Mouse (Mus musculus) heart, postnatal 14 days (tissue): ENCODE data around the gene Zfp354c. TPM values are rescaled to one million over a fixed set of nuclear protein-coding genes. Genes with fewer than 3 reads are reported as not detected.

Experiments used
- DNase-seq, 2 experiments: peaks; one replicate each; pipeline ENCODE4 v3.0.0; 2021 to 2022
- intact Hi-C: fragments of 180-260 bp; cut with DNase I; formaldehyde crosslinking; loops from one replicate; pipeline ENCODE4 v1.15.1; 2025
- long read RNA-seq, 2 experiments: library from polyadenylated mRNA; stranded (forward); transcript quantifications; one replicate each; pipeline ENCODE4 v2.0.0; 2021
- total RNA-seq, 2 experiments: library from RNA; stranded (reverse); gene quantifications; 2 replicates each; pipeline ENCODE4 v1.2.3; 2021

The Zfp354c gene
- 1 to 10 TPM; 5.0 to 5.3 TPM for total RNA-seq
- long read RNA-seq, experiment 1, full-length matches to known transcripts = 1 of 6 reads
- long read RNA-seq, experiment 1, partial matches to known transcripts = 0 of 6 reads
- long read RNA-seq, experiment 1, other reads (novel, unspliced or antisense) = 5 of 6 reads
- long read RNA-seq, experiment 2, full-length matches to known transcripts = 1 of 5 reads
- long read RNA-seq, experiment 2, partial matches to known transcripts = 0 of 5 reads
- long read RNA-seq, experiment 2, other reads (novel, unspliced or antisense) = 4 of 5 reads

DNA sequence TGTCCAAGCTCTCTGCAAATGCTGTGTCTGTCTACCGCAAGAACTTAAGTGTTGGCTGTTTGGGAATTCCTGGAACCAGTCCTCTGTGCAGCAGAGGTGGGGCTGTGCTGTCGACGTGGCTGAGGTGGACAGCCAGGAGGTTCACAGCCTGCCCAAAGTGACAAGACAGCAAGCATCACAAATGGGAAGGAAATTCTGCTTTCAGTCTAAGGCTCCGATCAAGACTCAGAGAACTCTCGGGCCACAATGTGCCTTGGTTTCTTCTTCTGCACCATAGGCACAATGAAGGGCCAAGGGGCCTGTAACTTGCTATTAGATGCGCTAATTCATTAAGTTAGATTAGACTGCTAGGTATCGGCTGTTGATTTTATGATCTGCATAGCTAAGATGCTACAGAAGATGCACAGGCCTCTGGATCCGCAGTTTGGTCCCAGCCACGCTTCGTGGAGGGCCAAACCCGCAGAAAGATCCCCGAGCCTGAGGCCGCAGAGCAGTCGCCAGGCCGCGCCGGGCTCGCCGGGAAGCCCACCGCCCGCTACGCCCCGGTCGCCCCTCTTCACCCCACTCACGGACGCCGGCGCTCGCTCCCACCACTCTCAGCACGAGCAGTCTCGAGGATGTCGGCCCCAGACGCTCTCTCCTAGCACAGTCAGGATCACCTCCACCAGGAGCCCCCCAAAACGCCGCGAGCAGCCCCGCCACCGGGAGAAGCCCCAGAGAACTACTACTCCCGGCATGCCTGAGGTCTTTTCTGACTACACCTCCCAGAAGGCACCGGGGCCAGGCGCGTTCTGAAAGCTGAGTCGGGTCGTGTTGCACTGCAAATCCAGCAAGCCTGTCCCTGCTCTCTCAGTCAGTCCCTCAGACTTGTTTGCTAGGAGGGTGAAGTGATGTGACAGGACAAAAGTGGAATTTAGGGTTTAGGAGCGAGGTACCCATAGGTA is at the start of gene Zfp354c:
TSS of gene Zfp354c (minus strand) at position 715 of the 944 bp plus-strand sequence.
- intact Hi-C loops = loop anchor here (10.0 kb wide), 1 partner anchor 228 kb away; the partner anchor contains the start of gene Zfp354a
- peak; percentile 80 to 84 for DNase-seq

DNA sequence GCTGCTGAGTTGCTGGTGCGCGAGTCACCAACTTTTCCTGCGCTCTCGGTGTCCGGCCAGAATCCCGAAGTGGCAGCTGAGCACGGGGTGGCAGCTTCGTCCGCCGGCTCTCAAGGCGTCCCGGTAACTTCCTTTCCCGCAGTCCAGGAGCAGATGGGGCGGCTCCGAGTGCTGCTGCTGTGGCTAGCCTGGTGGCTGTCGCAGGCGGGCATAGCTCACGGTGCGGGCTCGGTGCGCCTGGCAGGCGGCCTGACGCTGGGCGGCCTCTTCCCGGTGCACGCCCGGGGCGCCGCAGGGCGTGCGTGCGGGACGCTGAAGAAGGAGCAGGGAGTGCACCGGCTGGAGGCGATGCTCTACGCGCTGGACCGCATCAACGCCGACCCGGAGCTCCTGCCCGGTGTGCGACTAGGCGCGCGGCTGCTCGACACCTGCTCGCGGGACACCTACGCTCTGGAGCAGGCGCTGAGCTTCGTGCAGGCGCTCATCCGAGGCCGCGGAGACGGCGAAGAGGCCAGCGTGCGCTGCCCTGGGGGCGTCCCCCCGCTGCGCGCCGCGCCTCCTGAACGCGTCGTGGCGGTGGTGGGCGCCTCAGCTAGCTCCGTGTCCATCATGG is 23.6 kb upstream of the Zfp354c start:
- DNase-seq = peak; percentile 5 to 6
- intact Hi-C loops = no loop called here

DNA sequence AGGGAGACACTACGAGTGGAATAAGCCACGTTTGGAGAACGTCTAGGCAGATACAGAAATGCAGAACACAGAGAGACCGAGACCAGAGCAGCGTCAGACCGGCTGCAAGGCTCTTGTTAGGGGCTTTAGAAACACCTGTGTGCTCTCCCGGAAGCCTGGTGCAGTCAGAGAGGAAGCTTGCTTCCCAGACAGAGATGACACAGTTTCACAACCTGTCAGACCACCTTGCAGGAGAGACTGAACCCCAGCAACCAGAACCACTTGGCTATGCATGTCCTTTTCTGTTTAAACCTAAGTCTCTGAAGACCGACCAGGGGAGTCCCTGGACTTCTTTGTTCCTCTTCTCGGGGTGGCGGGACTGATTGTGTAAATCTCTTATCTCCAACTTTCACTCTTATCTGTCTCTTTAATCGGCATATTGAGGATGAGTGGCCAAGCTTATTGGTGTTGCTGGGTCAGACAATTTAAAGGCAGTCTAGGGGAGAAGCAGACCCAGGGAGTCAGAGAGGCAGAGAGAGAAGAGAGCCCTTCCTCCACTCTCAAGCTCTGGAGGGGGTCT is 22.7 kb upstream of the Zfp354c start, which contains the start of gene Grm6:
TSS of gene Grm6 (plus strand) at position 509 of the 559 bp plus-strand sequence.
- no peak for DNase-seq
- intact Hi-C loops = no loop called here

DNA sequence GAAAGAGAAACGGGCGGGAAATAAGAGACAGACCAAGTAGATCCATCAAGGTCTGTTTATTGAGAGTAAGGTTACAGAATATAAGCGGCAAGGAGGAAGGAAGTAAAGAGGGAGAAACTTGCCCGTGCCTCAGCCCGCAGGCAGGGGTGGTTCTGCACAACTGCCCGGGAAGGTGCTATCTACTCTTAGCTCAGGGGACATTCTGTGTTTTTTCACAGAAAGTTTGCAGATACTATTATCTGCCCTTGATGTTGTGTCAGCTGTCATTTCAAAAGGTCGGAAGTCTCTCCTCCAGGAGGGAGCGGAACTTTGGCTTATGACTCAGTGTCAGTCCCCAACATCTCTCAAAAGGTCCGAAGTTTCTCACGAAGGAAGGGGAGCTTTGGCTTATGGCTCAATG is 21.8 kb upstream of the Zfp354c start:
- intact Hi-C loops = no loop called here
- DNase-seq = no peak

DNA sequence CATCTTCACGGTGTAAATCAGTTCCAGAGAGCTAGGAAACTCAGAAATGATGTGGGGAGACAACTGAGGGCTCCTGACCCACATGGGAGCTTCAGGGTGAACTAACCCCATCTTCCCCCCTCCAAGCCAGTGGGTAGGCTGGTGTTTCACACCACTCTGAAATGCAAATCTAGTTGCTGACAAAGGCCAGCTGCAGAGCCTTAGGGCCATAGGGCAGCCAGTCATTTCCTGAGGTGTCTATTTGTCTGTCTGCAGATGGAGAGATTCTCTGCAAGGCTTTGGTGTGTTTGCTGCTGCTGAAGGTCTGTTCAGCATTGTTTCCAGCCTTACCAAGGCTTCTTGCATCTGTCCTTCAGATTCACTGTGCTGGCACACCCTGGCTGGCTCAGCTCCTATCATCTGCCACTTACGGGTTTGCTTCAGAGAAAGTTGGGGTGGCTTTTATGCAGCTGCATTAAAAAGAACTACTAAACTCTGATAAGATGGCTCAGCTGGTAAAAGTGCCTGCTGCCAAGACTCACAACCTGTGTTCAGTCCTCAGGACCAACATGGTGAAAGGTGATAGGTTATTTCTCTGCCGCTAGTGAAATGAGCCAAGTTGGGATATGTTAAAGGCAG is 21.1 kb upstream of the Zfp354c start:
- intact Hi-C loops = no loop called here
- DNase-seq = no peak

DNA sequence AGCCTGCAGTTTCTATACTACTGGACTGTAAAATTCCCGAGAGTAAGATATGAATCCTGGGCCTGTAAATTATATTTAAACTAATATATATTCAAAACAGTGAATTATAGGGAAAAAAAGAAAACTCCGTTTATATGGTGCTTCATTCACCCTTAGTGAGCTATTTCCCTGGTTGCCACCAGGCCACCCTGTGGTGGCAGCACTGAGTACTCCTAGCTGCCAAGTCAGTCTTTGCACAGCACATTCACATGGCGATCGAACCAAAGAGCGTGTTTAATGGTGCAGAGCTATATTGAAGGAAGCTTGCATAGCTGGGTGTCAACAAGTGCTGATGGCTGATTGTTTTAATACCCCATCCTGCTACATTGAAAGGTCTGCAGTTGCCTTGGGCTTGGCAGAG is 19.5 kb upstream of the Zfp354c start:
- intact Hi-C loops = no loop called here
- no peak for DNase-seq

DNA sequence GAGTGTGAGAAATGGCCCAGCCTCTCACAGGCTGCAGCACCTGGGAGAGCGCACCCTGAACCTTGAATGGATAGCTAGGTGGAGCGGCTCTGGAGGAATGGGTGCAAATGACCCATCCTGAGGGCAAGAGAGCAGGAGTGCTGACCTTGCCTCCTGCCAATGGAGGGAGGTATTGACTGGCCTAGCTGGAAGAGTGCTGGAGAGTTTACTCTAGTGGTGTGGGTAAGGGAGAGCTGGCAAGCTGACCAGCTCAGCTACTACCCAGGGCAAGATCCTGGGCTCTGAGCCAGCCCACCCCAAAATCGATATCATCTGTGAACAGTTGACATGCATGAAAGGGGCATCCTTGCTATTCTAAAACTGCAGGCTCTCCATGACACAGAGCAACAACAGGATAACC is 18.4 kb upstream of the Zfp354c start:
- intact Hi-C loops = no loop called here
- DNase-seq = no peak

DNA sequence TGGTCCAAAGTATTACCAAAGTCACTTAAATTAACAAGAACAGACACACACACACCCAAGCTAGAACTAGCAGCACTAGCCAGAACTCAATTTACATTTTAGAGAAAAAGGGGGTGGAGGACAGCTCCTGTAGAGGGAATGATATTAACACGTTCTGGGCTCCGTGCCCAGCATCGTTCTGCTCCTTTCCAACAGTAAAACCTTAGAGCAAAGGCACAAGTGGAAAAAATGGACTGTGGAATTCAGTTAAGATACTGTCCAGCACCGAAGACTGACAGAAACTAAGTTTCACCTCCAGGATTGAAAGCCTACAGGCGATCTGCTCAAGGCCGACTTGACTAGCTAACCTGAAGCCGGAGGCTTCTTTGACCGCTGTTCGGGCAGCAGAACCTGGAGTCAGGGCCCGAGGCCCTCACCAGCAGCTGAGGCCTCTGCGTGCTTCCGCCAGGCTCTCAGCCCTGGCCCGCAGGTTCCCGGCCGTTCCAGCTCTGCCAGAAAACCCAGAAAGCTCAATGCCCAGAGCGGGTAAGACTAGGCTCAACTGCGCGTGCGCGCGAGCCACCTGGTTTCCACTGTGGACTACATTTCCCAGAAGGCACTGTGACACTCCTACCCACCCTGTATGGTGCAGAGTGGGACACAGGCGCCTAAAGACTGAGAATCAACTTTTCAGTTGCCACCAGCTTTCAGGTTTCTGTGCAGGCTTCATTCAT is 13.7 kb upstream of the Zfp354c start, which contains the start of gene Zfp879:
TSS of gene Zfp879 (minus strand) at position 530 of the 713 bp plus-strand sequence.
- intact Hi-C loops = no loop called here
- DNase-seq = peak; percentile 86 to 87

DNA sequence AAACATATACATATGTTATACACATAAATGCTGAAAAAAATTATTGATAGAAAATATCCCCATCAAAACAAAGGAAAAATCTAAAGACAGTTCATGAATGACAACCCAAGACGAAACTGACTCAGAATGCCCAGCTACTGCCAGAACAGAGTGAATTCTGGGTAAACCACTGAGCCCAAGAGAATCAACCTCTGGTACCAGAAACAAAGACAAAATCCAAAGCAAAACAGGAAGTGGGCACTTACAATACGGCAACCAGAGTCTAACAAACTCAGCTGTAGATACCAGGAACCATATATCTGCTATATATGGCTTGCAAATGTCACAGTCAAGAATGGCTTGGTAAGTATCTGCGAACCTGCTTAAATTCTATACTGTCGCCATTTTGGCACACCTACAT is 8.2 kb upstream of the Zfp354c start:
- intact Hi-C loops = no loop called here
- DNase-seq = no peak

DNA sequence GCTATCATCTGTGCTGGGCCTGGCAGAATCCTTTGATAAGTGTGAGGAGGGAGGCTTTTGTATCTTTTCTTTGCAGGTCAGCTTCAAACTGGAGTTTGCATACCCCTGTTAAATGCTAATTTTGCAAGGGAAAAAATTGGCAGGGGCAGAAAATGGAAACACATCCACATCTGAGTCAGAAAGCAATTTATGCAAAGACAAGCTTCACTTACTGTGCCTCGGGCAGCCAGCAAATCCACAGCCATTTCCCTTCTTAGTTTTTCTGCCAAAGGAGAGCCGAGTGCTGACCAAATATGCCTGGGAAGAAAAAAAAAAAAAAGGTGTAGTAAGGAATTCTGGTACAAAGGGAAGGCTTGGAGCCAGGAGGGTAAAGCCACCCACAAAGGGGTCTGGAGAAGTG is 1.3 kb downstream of the Zfp354c start:
- intact Hi-C loops = loop anchor here (10.0 kb wide), 1 partner anchor 229 kb away; the partner anchor contains the start of gene Zfp354a
- no peak for DNase-seq

DNA sequence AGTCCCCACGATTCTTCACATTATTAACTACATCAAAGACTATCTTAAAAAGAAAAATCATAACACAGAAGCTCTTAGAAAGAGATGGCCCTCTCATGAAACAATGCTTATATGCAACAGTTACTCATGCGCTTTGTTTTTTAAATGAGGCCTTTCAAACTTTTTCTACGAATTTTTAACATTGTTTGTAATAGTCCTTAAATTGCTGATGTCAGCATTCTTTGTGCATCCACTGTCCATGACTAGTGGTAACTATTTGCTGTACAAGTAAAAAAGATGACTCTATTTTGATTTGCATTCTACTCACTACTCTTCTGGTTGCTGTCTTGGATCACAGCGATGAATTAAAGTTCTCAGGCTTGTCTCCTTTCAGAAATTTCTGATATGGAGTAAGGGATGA is 13.3 kb downstream of the Zfp354c start:
- intact Hi-C loops = no loop called here
- no peak for DNase-seq

DNA sequence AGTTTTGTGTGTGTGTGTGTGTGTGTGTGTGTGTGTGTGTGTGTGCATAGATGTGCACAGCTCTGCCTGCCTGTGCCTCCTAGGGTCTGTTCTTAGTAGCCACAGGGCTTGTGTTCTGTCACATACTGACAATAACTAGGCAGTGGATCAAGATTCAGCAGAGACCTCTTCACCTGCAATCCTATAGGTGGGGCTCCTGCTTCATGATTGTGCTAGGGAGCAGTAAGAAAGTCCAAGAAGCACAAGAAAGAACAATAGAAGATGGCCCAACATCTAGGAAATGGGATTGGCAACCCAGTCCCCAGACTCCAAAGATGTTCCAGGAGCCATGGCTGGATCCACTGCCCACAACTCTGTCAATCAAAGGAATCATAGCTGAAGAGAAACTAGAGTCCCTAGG is 28.7 kb downstream of the Zfp354c start:
- DNase-seq = no peak
- intact Hi-C loops = no loop called here

DNA sequence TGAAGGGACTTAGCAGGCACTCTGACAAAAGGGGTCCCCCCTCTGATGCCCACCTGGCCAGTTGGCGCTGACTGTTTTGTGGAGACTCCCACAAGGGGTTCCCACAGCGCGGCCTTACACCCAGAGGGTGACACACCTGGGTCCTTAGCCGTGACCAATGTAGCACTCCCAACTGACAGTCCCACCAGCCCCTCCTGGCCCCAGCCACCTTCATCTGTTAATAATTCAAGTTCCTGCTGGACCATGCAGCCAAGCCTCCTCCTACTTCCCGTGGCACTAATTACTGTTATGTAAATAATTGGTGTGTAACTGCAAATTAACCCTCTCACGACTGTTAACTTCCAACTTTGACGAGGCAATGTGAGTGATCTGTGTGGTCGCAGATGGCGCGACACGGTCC is 29.9 kb downstream of the Zfp354c start:
- intact Hi-C loops = no loop called here
- no peak for DNase-seq

DNA sequence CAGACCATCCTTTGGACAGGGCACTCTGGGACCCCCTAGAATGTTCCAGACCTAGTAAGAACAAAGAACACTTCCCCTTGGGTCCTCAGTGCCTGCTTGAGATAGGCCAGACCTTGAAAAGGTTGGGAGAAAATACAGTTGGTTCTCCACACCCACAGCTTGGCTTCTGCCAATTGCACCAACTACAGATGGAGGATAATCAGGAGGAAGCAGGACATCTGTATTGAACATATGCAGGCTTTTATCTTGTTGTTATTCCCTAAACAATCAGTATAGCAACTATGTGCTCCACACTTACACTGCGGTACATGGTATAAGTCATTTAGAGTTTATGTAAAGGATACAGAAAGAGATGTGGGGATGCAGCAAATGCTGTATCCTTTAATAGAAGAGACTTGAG is 56.5 kb downstream of the Zfp354c start:
- intact Hi-C loops = no loop called here
- DNase-seq = no peak

DNA sequence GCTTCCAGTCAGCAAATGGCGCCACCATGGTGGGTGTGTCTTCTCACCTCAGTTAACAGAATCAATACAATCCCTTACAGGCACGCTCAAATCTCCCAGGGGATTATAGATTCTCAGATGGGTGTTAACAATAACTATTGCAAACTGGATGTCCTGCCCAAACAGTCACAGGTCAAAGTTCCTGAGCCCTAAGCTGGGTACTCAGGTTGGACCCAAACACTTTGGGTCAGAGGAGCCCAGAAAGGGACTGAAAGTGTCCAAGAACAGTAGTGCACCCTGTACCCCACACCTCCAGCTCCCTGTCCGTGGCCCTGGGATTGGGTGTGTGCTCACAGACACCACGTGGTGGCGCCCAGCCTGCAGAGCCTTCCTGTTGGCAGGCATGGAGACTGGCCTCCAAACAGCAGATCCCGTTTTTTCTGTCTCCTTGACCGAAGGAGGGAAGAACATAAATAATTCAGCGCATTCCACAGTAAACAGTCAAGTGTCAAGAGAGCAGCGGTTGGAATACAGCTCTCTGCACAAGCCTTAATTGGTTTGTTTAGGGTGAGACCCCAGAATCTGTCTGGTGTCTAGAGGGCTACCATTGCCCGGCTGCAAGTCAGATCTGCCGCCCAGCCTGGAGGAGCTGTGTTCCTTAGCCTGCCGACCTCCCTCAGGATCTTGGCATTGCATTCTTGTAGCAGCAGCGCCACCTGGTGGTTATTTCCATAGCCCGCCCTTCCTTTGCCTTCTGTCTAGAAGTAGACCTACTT is 58.4 kb downstream of the Zfp354c start:
- peak; percentile 89 to 94 for DNase-seq
- intact Hi-C loops = loop anchor here (1.0 to 5.0 kb wide), 5 partner anchors 97 to 326 kb away; partner anchors contain the start of gene Adamts2

DNA sequence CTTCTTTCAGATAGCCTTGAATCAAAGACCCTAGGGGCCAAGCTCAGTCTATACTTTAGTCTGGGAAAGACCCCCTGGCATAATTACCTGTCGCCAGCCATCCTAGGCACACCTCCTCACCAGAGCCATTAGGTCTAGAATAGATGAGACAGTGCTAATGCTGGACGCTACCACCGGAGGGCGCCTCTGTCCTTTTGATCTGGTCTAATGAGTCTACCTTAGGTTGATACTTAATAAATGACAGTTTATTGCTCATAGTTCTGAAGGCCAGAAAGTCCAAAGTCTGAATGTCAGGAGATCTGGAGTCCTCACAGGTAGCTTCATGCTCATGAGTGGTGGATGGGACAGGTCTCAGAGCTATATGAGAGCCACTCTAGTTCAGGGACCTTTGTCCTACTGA is 60.5 kb downstream of the Zfp354c start:
- DNase-seq = peak; percentile 38 to 60
- intact Hi-C loops = loop anchor here (5.0 kb wide), 2 partner anchors 95 to 165 kb away; partner anchors contain the start of gene Adamts2

DNA sequence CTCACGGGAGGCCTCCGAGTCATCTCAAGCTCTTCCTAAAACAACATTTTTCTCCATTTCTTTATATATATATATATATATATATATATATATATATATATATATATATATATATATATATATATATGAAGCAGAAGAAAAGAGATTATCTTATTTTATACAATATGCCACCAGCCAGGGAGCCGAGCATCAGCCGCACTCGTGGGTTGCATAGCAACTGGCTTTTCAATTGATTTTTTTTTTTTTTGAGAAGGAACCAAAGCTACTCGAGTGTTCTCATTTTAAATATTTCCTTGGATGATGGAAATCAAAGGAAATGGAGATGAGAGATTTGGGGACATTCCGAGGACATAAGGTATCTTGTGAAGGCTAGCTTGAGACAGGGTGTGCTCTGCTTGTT is 61.1 kb downstream of the Zfp354c start:
- intact Hi-C loops = loop anchor here (5.0 kb wide), 2 partner anchors 94 to 164 kb away; partner anchors contain the start of gene Adamts2
- no peak for DNase-seq
